10 mouse cellular contexts compared by ENCODE assay signal in the genomic region with DNA sequence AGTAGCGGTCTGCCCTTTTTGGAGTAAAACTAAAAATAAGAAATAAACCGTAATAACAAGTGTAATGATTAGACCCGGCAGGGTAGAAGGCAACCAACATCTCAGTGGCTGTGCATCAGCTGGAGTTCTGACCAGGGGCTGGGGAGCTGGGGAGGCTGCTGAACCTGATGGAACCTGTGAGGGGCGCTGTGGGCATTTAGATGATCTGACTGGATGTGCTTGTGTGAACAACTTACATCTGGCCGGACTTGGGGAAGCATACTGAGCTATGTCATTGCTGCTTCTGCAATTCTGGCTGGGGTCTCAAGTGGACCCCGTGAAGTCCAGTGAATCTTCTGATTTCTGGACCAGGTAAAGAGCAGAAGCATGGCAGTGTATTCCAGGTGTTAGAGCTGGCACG.
A peak's percentile ranks its signal among the peaks of the same experiment; 100 is the strongest.
DNase-seq lines count a peak whose midpoint lies in the region; ATAC-seq lines count a peak whose summit lies in the region.
"Had no signal": no experiment of that assay in that cellular context is flagged by ENCODE, and none has a peak within 500 bp of the region (broad histone marks: within the 10 kb centered on the region; RNA-seq: fewer than 3 reads in every experiment).

No protein-coding gene starts in this region.

- H3K27ac ChIP-seq in heart, embryonic 12.5 days (ENCODE audit: poor library complexity, severe bottlenecking) = no peak overlapping the region
- H3K27ac ChIP-seq in forebrain, embryonic 14.5 days (ENCODE audit: low read depth, low read length) = no peak overlapping the region
- H3K27ac ChIP-seq in neural tube, embryonic 13.5 days (replicated peaks) = no peak overlapping the region
- H3K27ac ChIP-seq: liver, embryonic 13.5 days had no signal

- no peaks in the 10 kb centered on the region for H3K9me3 ChIP-seq in heart, embryonic 12.5 days (replicated peaks)
- H3K9me3 ChIP-seq in forebrain, embryonic 14.5 days (replicated peaks; ENCODE audit: control insufficient read depth, low read length) = no peaks in the 10 kb centered on the region
- H3K9me3 ChIP-seq in neural tube, embryonic 13.5 days = no peaks in the 10 kb centered on the region
- H3K9me3 ChIP-seq: liver, embryonic 13.5 days had no signal

- no peak overlapping the region for H3K4me2 ChIP-seq in heart, embryonic 12.5 days
- no peak overlapping the region for H3K4me2 ChIP-seq in forebrain, embryonic 14.5 days (ENCODE audit: low read length)
- no peak overlapping the region for H3K4me2 ChIP-seq in neural tube, embryonic 13.5 days
- H3K4me2 ChIP-seq: liver, embryonic 13.5 days had no signal

- no peaks in the 10 kb centered on the region for H3K4me1 ChIP-seq in heart, embryonic 12.5 days (replicated peaks)
- H3K4me1 ChIP-seq in forebrain, embryonic 14.5 days (ENCODE audit: control insufficient read depth, insufficient read depth, low read length) = no peaks in the 10 kb centered on the region
- H3K4me1 ChIP-seq in neural tube, embryonic 13.5 days (replicated peaks) = peaks cover 16% of the 10 kb centered on the region
- H3K4me1 ChIP-seq: liver, embryonic 13.5 days had no signal

- no peak overlapping the region for H3K4me3 ChIP-seq in heart, embryonic 12.5 days
- no peak overlapping the region for H3K4me3 ChIP-seq in forebrain, embryonic 14.5 days (ENCODE audit: low read depth, low read length)
- no peak overlapping the region for H3K4me3 ChIP-seq in neural tube, embryonic 13.5 days
- H3K4me3 ChIP-seq: liver, embryonic 13.5 days had no signal

- no peaks in the 10 kb centered on the region for H3K36me3 ChIP-seq in heart, embryonic 12.5 days
- H3K36me3 ChIP-seq in forebrain, embryonic 14.5 days (ENCODE audit: control insufficient read depth, insufficient read depth, low read length) = no peaks in the 10 kb centered on the region
- H3K36me3 ChIP-seq in neural tube, embryonic 13.5 days = no peaks in the 10 kb centered on the region
- H3K36me3 ChIP-seq: liver, embryonic 13.5 days had no signal

- 70% methylated on average over 7 of the region's 7 CpGs for WGBS in heart, embryonic 12.5 days
- WGBS in forebrain, embryonic 14.5 days = 72% methylated on average over 7 of the region's 7 CpGs
- 70% methylated on average over 7 of the region's 7 CpGs for WGBS in neural tube, embryonic 13.5 days

- no peak for ATAC-seq in heart, embryonic 12.5 days (ENCODE audit: insufficient number of reproducible peaks, low FRiP score)
- ATAC-seq in forebrain, embryonic 14.5 days = peak; percentile 60; the same call in 1 of the 2 replicates
- ATAC-seq in neural tube, embryonic 13.5 days (ENCODE audit: low read depth) = peak; percentile 59; the same call in 1 of the 2 replicates

- peak; percentile 61 for DNase-seq in heart, adult 11 months
- peak; percentile 15 for DNase-seq in retina, embryonic 14.5 days (ENCODE audit: low spot score)
- no peak for DNase-seq in retina, postnatal 1 day
- DNase-seq in forebrain, embryonic 14.5 days (ENCODE audit: low spot score) = peak; percentile 35
- no peak for DNase-seq in Muller cell, postnatal 12 days (ENCODE audit: inconsistent ontology term)
- DNase-seq in cerebellum, adult 9-11 months = no peak
- DNase-seq: kidney, postnatal 25 days; liver, embryonic 13.5 days had no signal

- no peaks in the 10 kb centered on the region for H3K27me3 ChIP-seq in heart, embryonic 12.5 days (replicated peaks)
- no peaks in the 10 kb centered on the region for H3K27me3 ChIP-seq in forebrain, embryonic 14.5 days (replicated peaks; ENCODE audit: control insufficient read depth, insufficient read depth, low read length)
- no peaks in the 10 kb centered on the region for H3K27me3 ChIP-seq in neural tube, embryonic 13.5 days
- H3K27me3 ChIP-seq: liver, embryonic 13.5 days had no signal

- no peak overlapping the region for H3K9ac ChIP-seq in heart, embryonic 12.5 days
- no peak overlapping the region for H3K9ac ChIP-seq in forebrain, embryonic 14.5 days (ENCODE audit: low read length)
- no peak overlapping the region for H3K9ac ChIP-seq in neural tube, embryonic 13.5 days
- H3K9ac ChIP-seq: liver, embryonic 13.5 days had no signal

Comparison
In these comparisons a context has a peak if more than half of its experiments do, and no peak if none do; other contexts are left out.
1. DNase-seq: peak in heart, adult 11 months (single experiment), retina, embryonic 14.5 days (single experiment) and forebrain, embryonic 14.5 days (single experiment); none in retina, postnatal 1 day (single experiment), Muller cell, postnatal 12 days (single experiment) and cerebellum, adult 9-11 months (single experiment).